Mouse (Mus musculus) Patski (cell line): ENCODE data around the gene Smdt1. TPM values are rescaled to one million over a fixed set of nuclear protein-coding genes. Genes with fewer than 3 reads are reported as not detected.

ENCODE experiments used
- ATAC-seq: fragments of 100-300 bp; one replicate; pipeline ENCODE4 v1.8.0; 2021
- CTCF ChIA-PET: fragments of 350-600 bp; sonication (Branson Sonifier 250); formaldehyde crosslinking; loops from one replicate; lab custom pipeline; 2022; ENCODE audit warnings: inconsistent platforms; lab: Charles Lee
- POLR2A ChIA-PET: fragments of 350-600 bp; sonication (Branson Sonifier 250); formaldehyde crosslinking; loops from one replicate; lab custom pipeline; 2022; ENCODE audit warnings: antibody characterized with exemption, inconsistent platforms; lab: Charles Lee
- DNase-seq: peaks from one replicate; pipeline ENCODE4 v3.0.0-alpha.2; 2011; ENCODE audit warnings: low read depth, low spot score
- H3K27me3 ChIP-seq: fragments of 371-371 bp; one replicate; pipeline ENCODE4 v1.5.1; 2021
- CTCF ChIP-seq: fragments of 100-300 bp; IDR thresholded peaks from one replicate; pipeline ENCODE4 v1.5.1; 2021
- in situ Hi-C: fragments of 300-500 bp; cut with MboI; formaldehyde crosslinking; loops from 3 replicates; pipeline ENCODE4 v1.11.1; 2018; ENCODE audit warnings: low pct_unique_long_range_greater_than_20kb, mixed read lengths
- polyA plus RNA-seq: library from polyadenylated mRNA; unstranded; gene quantifications from one replicate; pipeline ENCODE4 v1.2.3, GENCODE M21; 2021

Smdt1 gene
- polyA plus RNA-seq, 1 experiment from 2014 or later, result 185 TPM

DNA sequence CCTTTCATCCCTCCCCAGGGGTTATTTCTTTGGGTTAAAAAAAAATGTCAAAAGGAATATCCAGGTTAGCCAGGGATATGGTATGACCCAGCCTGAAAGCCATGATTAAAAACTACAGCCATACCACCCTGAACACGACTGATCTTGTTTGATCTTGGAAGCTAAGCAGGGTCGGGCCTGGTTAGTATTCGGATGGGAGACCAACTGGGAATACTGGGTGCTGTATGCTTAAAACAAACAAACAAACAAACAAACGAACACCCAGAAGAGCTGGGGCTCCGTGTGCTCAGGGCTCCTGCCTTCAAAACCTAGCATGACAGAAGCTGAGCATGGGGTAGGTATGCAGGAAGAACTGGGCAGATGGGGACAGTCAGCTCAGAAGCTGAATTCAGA lies 3.8 kb downstream of the Smdt1 start:
- no peak for TF ChIP-seq CTCF
- H3K27me3 ChIP-seq, result no peaks in the 10 kb centered on the region
- ChIA-PET CTCF (no interaction called here), POLR2A (no interaction called here)
- DNase-seq (no peak), ATAC-seq (no peak)
- in situ Hi-C loops, result no loop called here

GRCm38 (mm10) chr15:82343368-82344287 lies 4.9 kb downstream of the Smdt1 start:
- no peaks in the 10 kb centered on the region for H3K27me3 ChIP-seq
- in situ Hi-C loops, result no loop called here
- no peak for TF ChIP-seq CTCF
- ATAC-seq (no peak), DNase-seq (no peak)
- POLR2A ChIA-PET, result no interaction called here
- CTCF ChIA-PET, result no interaction called here

- in situ Hi-C loops, result no loop called here
- no peak for DNase-seq
- ChIA-PET CTCF (interaction anchor here (1.0 to 1.8 kb wide), 2 partner anchors 74 to 79 kb away, joined by 3 to 6 read pairs; no protein-coding TSS in a partner anchor), POLR2A (interaction anchor here (1.0 kb wide), 2 partner anchors 9 to 12 kb away, joined by 3 read pairs; no protein-coding TSS in a partner anchor)
- TF ChIP-seq CTCF, result no peak
- no peak for ATAC-seq
- no peaks in the 10 kb centered on the region for H3K27me3 ChIP-seq
These were observed 6.2 kb downstream of the Smdt1 start for GRCm38 (mm10) chr15:82344971-82345370.

GRCm38 (mm10) chr15:82345820-82346470 lies 7.2 kb downstream of the Smdt1 start:
- in situ Hi-C loops, result no loop called here
- DNase-seq, result peak; percentile 89
- ChIA-PET CTCF (interaction anchor here (1.0 to 1.8 kb wide), 3 partner anchors 75 to 84 kb away, joined by 3 to 6 read pairs (median 3); no protein-coding TSS in a partner anchor), POLR2A (interaction anchor here (1.0 kb wide), 1 partner anchor 13 kb away, joined by 3 read pairs; no protein-coding TSS in a partner anchor)
- H3K27me3 ChIP-seq, result no peaks in the 10 kb centered on the region
- ATAC-seq, result peak; percentile 91
- TF ChIP-seq CTCF, result no peak

- POLR2A ChIA-PET, result interaction anchor here (0.6 to 1.2 kb wide), 2 partner anchors 11 to 688 kb away, joined by 3 read pairs; no protein-coding TSS in a partner anchor
- in situ Hi-C loops, result no loop called here
- no peak for TF ChIP-seq CTCF
- CTCF ChIA-PET, result interaction anchor here (0.7 to 1.8 kb wide), 3 partner anchors 71 to 85 kb away, joined by 3 to 6 read pairs (median 3); no protein-coding TSS in a partner anchor
- no peaks in the 10 kb centered on the region for H3K27me3 ChIP-seq
- DNase-seq (no peak), ATAC-seq (no peak)
These were observed 8.0 kb downstream of the Smdt1 start for GRCm38 (mm10) chr15:82346580-82347302.

DNA sequence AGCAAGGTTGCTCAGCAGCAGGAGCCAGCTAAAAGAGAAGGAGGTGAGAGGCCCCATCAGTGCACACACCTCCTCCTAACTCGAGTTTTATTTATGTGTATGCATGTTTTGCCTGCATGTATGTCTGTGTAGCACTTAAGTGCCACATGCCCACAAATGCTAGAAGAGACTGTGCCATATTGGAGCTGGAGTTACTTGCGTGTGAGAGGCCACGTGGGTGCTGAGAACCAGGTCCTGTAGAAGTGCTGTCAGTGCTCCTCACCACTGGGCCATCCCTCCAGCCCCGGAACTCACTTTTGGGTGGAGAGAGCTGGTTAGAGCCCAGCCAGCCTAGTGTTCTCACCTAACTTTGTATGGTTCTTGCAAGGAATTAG lies 8.5 kb downstream of the Smdt1 start:
- in situ Hi-C loops, result no loop called here
- DNase-seq, result no peak
- POLR2A ChIA-PET, result interaction anchor here (1.2 kb wide), 1 partner anchor 12 kb away, joined by 3 read pairs; no protein-coding TSS in a partner anchor
- CTCF ChIA-PET, result interaction anchor here (0.7 to 1.2 kb wide), 2 partner anchors 70 to 86 kb away, joined by 3 read pairs; no protein-coding TSS in a partner anchor
- H3K27me3 ChIP-seq, result no peaks in the 10 kb centered on the region
- ATAC-seq, result no peak
- TF ChIP-seq CTCF, result no peak

- no peak for DNase-seq
- H3K27me3 ChIP-seq, result no peaks in the 10 kb centered on the region
- no peak for ATAC-seq
- in situ Hi-C loops, result no loop called here
- ChIA-PET POLR2A (interaction anchor here (1.2 kb wide), 1 partner anchor 12 kb away, joined by 3 read pairs; no protein-coding TSS in a partner anchor), CTCF (no interaction called here)
- TF ChIP-seq CTCF, result no peak
These were observed 9.1 kb downstream of the Smdt1 start for GRCm38 (mm10) chr15:82347852-82348251.

DNA sequence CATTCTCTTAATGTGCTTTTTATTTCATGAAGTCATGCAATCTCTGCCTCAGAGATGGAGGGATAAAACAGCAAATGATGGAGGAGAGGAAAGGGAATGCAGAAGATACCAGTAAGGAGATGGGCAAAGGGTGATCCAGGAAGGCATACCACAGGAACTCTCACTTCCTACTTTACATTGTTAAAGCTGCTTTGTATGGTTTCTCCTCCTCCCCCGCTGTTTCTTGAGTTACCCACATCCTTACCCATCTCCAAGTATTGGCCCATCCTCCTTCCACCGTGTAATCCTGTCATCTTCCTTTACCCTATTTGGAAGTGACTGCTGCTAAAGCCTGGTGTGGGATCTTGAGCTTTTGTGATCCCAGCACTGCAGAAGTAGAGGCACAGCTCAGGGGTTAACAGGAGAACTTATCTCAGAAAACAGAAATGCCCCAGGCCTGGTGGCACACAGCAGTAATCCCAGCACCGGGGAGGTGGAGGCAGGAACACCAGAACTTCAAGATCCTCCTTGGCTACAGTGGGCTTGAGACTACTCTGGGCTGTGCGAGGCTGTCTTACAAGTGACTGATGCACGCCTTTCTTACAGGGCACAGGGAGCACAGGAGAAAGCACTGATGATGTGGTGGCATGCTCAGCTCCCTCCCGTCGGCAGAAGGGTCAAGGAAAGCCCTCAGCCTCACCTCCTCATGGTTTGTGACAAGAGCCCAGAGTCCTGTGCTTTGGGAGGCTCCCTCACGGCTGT lies 9.7 kb downstream of the Smdt1 start:
- in situ Hi-C loops, result no loop called here
- ChIA-PET CTCF (no interaction called here), POLR2A (no interaction called here)
- TF ChIP-seq CTCF, result no peak
- DNase-seq, result no peak
- no peaks in the 10 kb centered on the region for H3K27me3 ChIP-seq
- ATAC-seq, result no peak

GRCm38 (mm10) chr15:82348999-82349341 lies 10.2 kb downstream of the Smdt1 start:
- in situ Hi-C loops, result no loop called here
- POLR2A ChIA-PET, result no interaction called here
- no peaks in the 10 kb centered on the region for H3K27me3 ChIP-seq
- ATAC-seq, result no peak
- no peak for TF ChIP-seq CTCF
- DNase-seq, result no peak
- CTCF ChIA-PET, result no interaction called here
